In genomic region chr3:159841458-159841857, GRCm38 (mm10) we compare ENCODE assay signal across 8 mouse cellular contexts. TPM values are rescaled to one million over a fixed set of nuclear protein-coding genes. Genes with fewer than 3 reads are reported as not detected.
DNase-seq lines count a peak whose midpoint lies in the region; ATAC-seq lines count a peak whose summit lies in the region.

No protein-coding gene starts in this region.

- peak; percentile 80 for DNase-seq in heart, adult 11 months
- DNase-seq in heart, adult 8-10 months (ENCODE audit: low spot score), result no peak
- peak; percentile 2 to 6 for DNase-seq in natural killer cell, adult 2 months (ENCODE audit: low spot score in 2 of 2)
- DNase-seq in layer of hippocampus, adult 9-10 months (ENCODE audit: low spot score), result no peak
- DNase-seq in ovary, postnatal 36 days (ENCODE audit: low spot score), result no peak

- peak overlapping the region; percentile 72 for H3K4me2 ChIP-seq in heart, embryonic 15.5 days
- H3K4me2 ChIP-seq in limb, embryonic 12.5 days, result peak overlapping the region; percentile 84

- H3K9me3 ChIP-seq in heart, embryonic 15.5 days (replicated peaks), result no peaks in the 10 kb centered on the region
- H3K9me3 ChIP-seq in limb, embryonic 12.5 days, result no peaks in the 10 kb centered on the region

- H3K36me3 ChIP-seq in heart, embryonic 15.5 days, result no peaks in the 10 kb centered on the region
- H3K36me3 ChIP-seq in limb, embryonic 12.5 days, result no peaks in the 10 kb centered on the region

- H3K4me1 ChIP-seq in heart, embryonic 15.5 days (replicated peaks), result peaks cover 9% of the 10 kb centered on the region
- H3K4me1 ChIP-seq in limb, embryonic 12.5 days (replicated peaks), result peaks cover 17% of the 10 kb centered on the region

- peak overlapping the region; percentile 96 for H3K27ac ChIP-seq in heart, embryonic 15.5 days
- peak overlapping the region; percentile 95 for H3K27ac ChIP-seq in limb, embryonic 12.5 days

- H3K9ac ChIP-seq in heart, embryonic 15.5 days, result peak overlapping the region; percentile 86
- H3K9ac ChIP-seq in limb, embryonic 12.5 days (replicated peaks), result peak overlapping the region; percentile 83

- H3K27me3 ChIP-seq in heart, embryonic 15.5 days, result no peaks in the 10 kb centered on the region
- no peaks in the 10 kb centered on the region for H3K27me3 ChIP-seq in limb, embryonic 12.5 days

- peak overlapping the region; percentile 87 for H3K4me3 ChIP-seq in heart, embryonic 15.5 days
- peak overlapping the region; percentile 65 for H3K4me3 ChIP-seq in limb, embryonic 12.5 days (replicated peaks)

- peak; percentile 37 for ATAC-seq in common myeloid progenitor, adult 5-6 weeks (replicated peaks; ENCODE audit: low read depth, poor library complexity, severe bottlenecking)
- ATAC-seq in heart, embryonic 15.5 days (replicated peaks; ENCODE audit: insufficient number of reproducible peaks, insufficient read depth, low FRiP score, low read depth), result no peak
- no peak for ATAC-seq in limb, embryonic 12.5 days (ENCODE audit: insufficient number of reproducible peaks, insufficient read depth, low FRiP score, low TSS enrichment, low read depth)

- WGBS in heart, embryonic 15.5 days, result 9% methylated on average over 3 of the region's 3 CpGs
- WGBS in limb, embryonic 12.5 days, result under 1% methylated on average over 3 of the region's 3 CpGs

RNA-seq across cellular contexts. Expression of gene Wls, which starts 2.0 kb away (rescaled TPM):
- total RNA-seq in heart, adult 8-10 months (2022), result 10 to 100 TPM; 33.5 to 43.9 (median 43.0) TPM
- total RNA-seq in common myeloid progenitor, adult 5-6 weeks (2017), result 29.3 and 44.0 TPM in 2 replicates
- polyA plus RNA-seq in heart, embryonic 15.5 days (2015; fragmentation: Nextera tagmentation; extraction: Ambion mirVana), result 124 and 126 TPM in 2 replicates
- polyA plus RNA-seq in limb, embryonic 12.5 days (2016; fragmentation: Nextera tagmentation; extraction: Ambion mirVana), result 165 and 166 TPM in 2 replicates

Comparison
In these comparisons a context has a peak if more than half of its experiments do, and no peak if none do; other contexts are left out.
1. DNase-seq: peak in heart, adult 11 months (single experiment) and natural killer cell, adult 2 months (2 of 2); none in heart, adult 8-10 months (single experiment), layer of hippocampus, adult 9-10 months (single experiment) and ovary, postnatal 36 days (single experiment).